Mouse (Mus musculus): Measurements from ENCODE around the gene Kdm6a. TPM values are rescaled to one million over a fixed set of nuclear protein-coding genes. Genes with fewer than 3 reads are reported as not detected.

Kdm6a gene
- polyA plus RNA-seq, 1 experiment from 2014 or later, result 9.0 TPM

DNA sequence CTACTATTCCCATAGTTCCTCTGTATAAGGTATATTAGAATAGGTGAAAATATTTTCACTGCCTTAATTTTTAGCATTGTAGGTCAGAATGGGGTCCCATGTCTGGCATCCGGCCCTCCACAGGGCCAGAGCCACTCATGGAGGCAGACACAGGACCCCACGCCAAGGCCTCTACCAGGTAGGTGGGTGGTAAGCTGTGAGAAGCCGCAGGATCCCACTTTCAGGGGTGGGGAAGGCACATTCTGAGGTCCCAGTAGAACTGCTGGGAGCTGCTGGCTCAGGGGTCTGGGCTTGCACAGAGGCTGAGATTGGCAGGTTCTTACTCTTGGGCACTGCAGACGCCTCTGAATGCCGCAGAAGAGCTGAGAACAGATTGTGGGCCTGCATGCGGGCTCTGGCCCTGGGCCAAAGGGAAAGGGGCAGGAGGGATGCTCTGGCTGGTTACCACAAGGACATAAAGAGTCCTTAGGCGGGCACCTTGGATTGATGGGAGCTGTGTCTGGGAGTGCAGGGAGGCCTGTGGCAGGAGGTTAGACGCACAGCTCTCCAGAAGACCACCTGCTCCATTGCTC lies 95.9 kb downstream of the Kdm6a start:
- Histone ChIP-seq H3K27ac (replicated peaks) (no peak overlapping the region), H3K36me3 (ENCODE audit: control insufficient read depth, insufficient read depth, low read length) (peaks cover 3% of the 10 kb centered on the region; the same call in 1 of the 2 replicates), H3K9ac (ENCODE audit: low read length) (no peak overlapping the region), H3K4me1 (replicated peaks; ENCODE audit: control insufficient read depth, insufficient read depth) (no peaks in the 10 kb centered on the region), H3K27me3 (ENCODE audit: control insufficient read depth, insufficient read depth, low read length) (no peaks in the 10 kb centered on the region), H3K9me3 (ENCODE audit: control insufficient read depth, low read length) (no peaks in the 10 kb centered on the region), H3K4me2 (replicated peaks; ENCODE audit: low read depth) (no peak overlapping the region), H3K4me3 (ENCODE audit: low read depth, low read length) (no peak overlapping the region)
- ATAC-seq (ENCODE audit: low FRiP score, low TSS enrichment) (no peak), DNase-seq (ENCODE audit: low spot score) (no peak)
- no peak for TF ChIP-seq CTCF (IDR thresholded peaks at IDR 0.05; ENCODE audit: low read depth)
- TF ChIP-seq EP300 (optimal IDR thresholded peaks at IDR 0.05), result no peak
- 88% methylated on average over 8 of the region's 8 CpGs for WGBS

DNA sequence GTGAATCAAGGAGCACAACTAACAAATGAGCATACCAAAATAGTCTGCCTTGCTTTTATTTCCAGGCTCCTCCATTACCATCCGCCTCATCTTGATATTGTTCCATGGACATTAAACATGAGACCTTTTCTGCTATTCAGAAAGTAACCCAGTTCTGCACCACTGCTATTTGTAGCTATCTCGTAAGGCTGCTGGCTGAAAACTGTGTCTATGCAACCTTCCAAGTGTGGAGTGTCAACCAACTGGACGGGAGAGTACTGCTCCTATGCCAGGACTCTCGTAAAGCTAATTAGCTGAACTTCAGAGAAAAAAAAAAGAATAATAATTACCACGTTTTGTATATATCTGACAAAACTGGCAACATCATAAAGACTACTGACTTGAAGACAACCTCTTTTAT lies 116.2 kb downstream of the Kdm6a start:
- H3K27ac ChIP-seq (replicated peaks), result no peak overlapping the region
- no peak overlapping the region for H3K4me3 ChIP-seq (ENCODE audit: low read depth, low read length)
- H3K9ac ChIP-seq (ENCODE audit: low read length), result no peak overlapping the region
- DNase-seq (ENCODE audit: low spot score), result no peak
- no peak for ATAC-seq (ENCODE audit: low FRiP score, low TSS enrichment)
- H3K4me2 ChIP-seq (replicated peaks; ENCODE audit: low read depth), result no peak overlapping the region
- H3K27me3 ChIP-seq (ENCODE audit: control insufficient read depth, insufficient read depth, low read length), result no peaks in the 10 kb centered on the region
- H3K4me1 ChIP-seq (replicated peaks; ENCODE audit: control insufficient read depth, insufficient read depth), result no peaks in the 10 kb centered on the region
- TF ChIP-seq CTCF (IDR thresholded peaks at IDR 0.05; ENCODE audit: low read depth), result no peak
- 80% methylated on average over 5 of the region's 5 CpGs for WGBS
- H3K36me3 ChIP-seq (ENCODE audit: control insufficient read depth, insufficient read depth, low read length), result no peaks in the 10 kb centered on the region
- no peaks in the 10 kb centered on the region for H3K9me3 ChIP-seq (ENCODE audit: control insufficient read depth, low read length)

DNA sequence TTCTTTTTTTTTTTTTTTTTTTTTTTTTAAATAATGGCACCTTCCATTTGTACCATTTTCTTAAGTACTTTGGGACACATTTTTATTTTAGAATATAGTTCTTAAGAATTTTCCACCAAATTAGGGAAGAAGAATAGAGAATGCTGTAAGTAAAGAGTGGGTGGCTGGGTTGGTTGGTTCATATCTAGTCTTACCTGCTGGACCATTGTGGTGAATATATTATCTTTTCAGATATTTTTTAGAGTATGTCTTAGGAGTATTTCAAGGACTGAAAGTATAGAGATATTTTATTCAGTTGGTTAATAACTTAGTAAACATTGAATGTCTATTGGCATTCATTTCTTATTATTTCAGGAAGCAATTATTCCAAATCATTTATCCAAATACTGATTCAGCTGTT lies 117.8 kb downstream of the Kdm6a start:
- Histone ChIP-seq H3K4me3 (ENCODE audit: low read depth, low read length) (no peak overlapping the region), H3K4me1 (replicated peaks; ENCODE audit: control insufficient read depth, insufficient read depth) (no peaks in the 10 kb centered on the region), H3K36me3 (ENCODE audit: control insufficient read depth, insufficient read depth, low read length) (no peaks in the 10 kb centered on the region), H3K4me2 (replicated peaks; ENCODE audit: low read depth) (no peak overlapping the region), H3K27ac (replicated peaks) (no peak overlapping the region), H3K9ac (ENCODE audit: low read length) (no peak overlapping the region), H3K27me3 (ENCODE audit: control insufficient read depth, insufficient read depth, low read length) (no peaks in the 10 kb centered on the region), H3K9me3 (ENCODE audit: control insufficient read depth, low read length) (no peaks in the 10 kb centered on the region)
- no peak for DNase-seq (ENCODE audit: low spot score)
- TF ChIP-seq EP300 (optimal IDR thresholded peaks at IDR 0.05) (no peak), CTCF (IDR thresholded peaks at IDR 0.05; ENCODE audit: low read depth) (no peak)
- no peak for ATAC-seq (ENCODE audit: low FRiP score, low TSS enrichment)

Other genes starting within 250 kb of the Kdm6a start
- not detected in 2 replicates for gene Dusp21, start 16.7 kb upstream of the Kdm6a start, polyA plus RNA-seq (2015; fragmentation: Nextera tagmentation; extraction: Ambion mirVana)

Data from stomach, postnatal 0 days (tissue).